Mouse (Mus musculus) liver, embryonic 14.5 days (tissue): ENCODE data around the gene Pomp.

ENCODE experiments used
- CTCF ChIP-seq: IDR thresholded peaks from 2 replicates; pipeline ENCODE4 v1.5.1; 2016; ENCODE audit warnings: antibody characterized with exemption, low read depth, control low read depth
- EP300 ChIP-seq: IDR thresholded peaks from 2 replicates; pipeline ENCODE4 v1.6.1; 2016; ENCODE audit warnings: antibody characterized with exemption, low read depth

DNA sequence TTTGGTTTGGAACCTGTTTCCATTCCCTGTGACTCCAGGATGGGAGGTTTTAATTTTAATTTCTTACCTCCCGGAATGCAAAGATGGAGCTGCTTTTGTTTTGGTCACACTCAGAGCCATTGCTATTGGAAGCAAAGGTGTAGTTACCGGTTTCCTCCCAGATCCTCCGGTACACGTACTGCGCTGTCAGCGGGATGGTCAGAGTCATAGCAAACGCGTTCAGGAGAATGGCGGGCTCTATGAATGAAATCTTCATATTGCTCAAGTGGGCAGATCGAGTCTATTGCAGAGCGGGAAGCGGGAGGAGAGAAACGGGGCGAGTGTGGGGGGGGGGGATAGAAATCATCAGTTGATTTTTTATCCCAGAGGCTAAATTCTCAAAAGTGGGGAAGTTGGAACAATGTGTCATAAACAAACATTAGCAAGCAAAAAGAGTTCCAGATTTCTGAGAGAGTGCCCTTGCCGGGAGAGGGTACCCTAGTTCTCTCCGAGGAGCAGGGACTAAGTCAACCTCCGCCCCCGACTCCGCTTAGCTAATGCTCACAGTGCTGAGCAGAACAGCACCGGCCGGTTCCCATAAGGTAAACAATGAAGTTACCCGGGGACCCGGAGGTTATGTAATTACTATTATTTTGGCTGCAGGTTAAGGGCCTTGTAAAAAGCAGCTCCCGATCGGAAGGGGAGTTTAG, 33.6 kb downstream of the Pomp start:
- TF ChIP-seq EP300 (no peak), CTCF (no peak)
